Mouse (Mus musculus) ES-Bruce4 (cell line): ENCODE measurements around the gene Pld2.

Experiments
- CTCF ChIP-seq: IDR thresholded peaks from one replicate; pipeline ENCODE4 v1.8.1; 2011; ENCODE audit warnings: low read depth, low read length
- POLR2A ChIP-seq: IDR thresholded peaks from one replicate; pipeline ENCODE4 v1.8.1; 2011; ENCODE audit warnings: low read length; ENCODE audit not compliant: insufficient read depth

GRCm38 (mm10) chr11:70499566-70500475 is 40.0 kb upstream of the Pld2 start:
- TF ChIP-seq CTCF (no peak), POLR2A (no peak)
